Mouse (Mus musculus) lung, postnatal 4 days (tissue): ENCODE results near the gene Lnx1.

Experiments
- DNase-seq, 2 experiments: peaks; one replicate each; pipeline ENCODE4 v3.0.0; 2021

Gene Lnx1

GRCm38 (mm10) chr5:74601171-74601570 lies 101.5 kb downstream of the Lnx1 start:
- no peak for DNase-seq

- no peak for DNase-seq
Measured at GRCm38 (mm10) chr5:74600010-74600409, 102.7 kb downstream of the Lnx1 start.

- DNase-seq, result no peak
Measured at GRCm38 (mm10) chr5:74593147-74593546, 109.6 kb downstream of the Lnx1 start.

- DNase-seq, result no peak
Measured at GRCm38 (mm10) chr5:74591413-74591812, 111.3 kb downstream of the Lnx1 start.

GRCm38 (mm10) chr5:74589133-74589532 lies 113.6 kb downstream of the Lnx1 start:
- DNase-seq, result no peak

- DNase-seq, result peak in 1 of 2 experiments; percentile 5
Measured at GRCm38 (mm10) chr5:74571767-74572166, 130.9 kb downstream of the Lnx1 start.

- DNase-seq, result peak in 1 of 2 experiments; percentile 21
Measured at GRCm38 (mm10) chr5:74561151-74561550, 141.6 kb downstream of the Lnx1 start.

- DNase-seq, result no peak
Measured at GRCm38 (mm10) chr5:74549566-74549965, 153.1 kb downstream of the Lnx1 start.

- DNase-seq, result no peak
Measured at GRCm38 (mm10) chr5:74545606-74546005, 157.1 kb downstream of the Lnx1 start.
